Mouse (Mus musculus): Measurements from ENCODE around the gene Zfp354c.

The Zfp354c gene

DNA sequence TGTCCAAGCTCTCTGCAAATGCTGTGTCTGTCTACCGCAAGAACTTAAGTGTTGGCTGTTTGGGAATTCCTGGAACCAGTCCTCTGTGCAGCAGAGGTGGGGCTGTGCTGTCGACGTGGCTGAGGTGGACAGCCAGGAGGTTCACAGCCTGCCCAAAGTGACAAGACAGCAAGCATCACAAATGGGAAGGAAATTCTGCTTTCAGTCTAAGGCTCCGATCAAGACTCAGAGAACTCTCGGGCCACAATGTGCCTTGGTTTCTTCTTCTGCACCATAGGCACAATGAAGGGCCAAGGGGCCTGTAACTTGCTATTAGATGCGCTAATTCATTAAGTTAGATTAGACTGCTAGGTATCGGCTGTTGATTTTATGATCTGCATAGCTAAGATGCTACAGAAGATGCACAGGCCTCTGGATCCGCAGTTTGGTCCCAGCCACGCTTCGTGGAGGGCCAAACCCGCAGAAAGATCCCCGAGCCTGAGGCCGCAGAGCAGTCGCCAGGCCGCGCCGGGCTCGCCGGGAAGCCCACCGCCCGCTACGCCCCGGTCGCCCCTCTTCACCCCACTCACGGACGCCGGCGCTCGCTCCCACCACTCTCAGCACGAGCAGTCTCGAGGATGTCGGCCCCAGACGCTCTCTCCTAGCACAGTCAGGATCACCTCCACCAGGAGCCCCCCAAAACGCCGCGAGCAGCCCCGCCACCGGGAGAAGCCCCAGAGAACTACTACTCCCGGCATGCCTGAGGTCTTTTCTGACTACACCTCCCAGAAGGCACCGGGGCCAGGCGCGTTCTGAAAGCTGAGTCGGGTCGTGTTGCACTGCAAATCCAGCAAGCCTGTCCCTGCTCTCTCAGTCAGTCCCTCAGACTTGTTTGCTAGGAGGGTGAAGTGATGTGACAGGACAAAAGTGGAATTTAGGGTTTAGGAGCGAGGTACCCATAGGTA lies at the start of gene Zfp354c:
Zfp354c (minus strand) TSS at position 715 of the 944 bp plus-strand sequence.
- DNase-seq (ENCODE audit: low read depth, low spot score), result peak; percentile 89

DNA sequence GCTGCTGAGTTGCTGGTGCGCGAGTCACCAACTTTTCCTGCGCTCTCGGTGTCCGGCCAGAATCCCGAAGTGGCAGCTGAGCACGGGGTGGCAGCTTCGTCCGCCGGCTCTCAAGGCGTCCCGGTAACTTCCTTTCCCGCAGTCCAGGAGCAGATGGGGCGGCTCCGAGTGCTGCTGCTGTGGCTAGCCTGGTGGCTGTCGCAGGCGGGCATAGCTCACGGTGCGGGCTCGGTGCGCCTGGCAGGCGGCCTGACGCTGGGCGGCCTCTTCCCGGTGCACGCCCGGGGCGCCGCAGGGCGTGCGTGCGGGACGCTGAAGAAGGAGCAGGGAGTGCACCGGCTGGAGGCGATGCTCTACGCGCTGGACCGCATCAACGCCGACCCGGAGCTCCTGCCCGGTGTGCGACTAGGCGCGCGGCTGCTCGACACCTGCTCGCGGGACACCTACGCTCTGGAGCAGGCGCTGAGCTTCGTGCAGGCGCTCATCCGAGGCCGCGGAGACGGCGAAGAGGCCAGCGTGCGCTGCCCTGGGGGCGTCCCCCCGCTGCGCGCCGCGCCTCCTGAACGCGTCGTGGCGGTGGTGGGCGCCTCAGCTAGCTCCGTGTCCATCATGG lies 23.6 kb upstream of the Zfp354c start:
- no peak for DNase-seq (ENCODE audit: low read depth, low spot score)

- no peak for DNase-seq (ENCODE audit: low read depth, low spot score)
Observed at GRCm38 (mm10) chr11:50850177-50850735, 22.7 kb upstream of the Zfp354c start, which contains the start of gene Grm6. TSS of gene Grm6 (plus strand) at chr11:50850685.

DNA sequence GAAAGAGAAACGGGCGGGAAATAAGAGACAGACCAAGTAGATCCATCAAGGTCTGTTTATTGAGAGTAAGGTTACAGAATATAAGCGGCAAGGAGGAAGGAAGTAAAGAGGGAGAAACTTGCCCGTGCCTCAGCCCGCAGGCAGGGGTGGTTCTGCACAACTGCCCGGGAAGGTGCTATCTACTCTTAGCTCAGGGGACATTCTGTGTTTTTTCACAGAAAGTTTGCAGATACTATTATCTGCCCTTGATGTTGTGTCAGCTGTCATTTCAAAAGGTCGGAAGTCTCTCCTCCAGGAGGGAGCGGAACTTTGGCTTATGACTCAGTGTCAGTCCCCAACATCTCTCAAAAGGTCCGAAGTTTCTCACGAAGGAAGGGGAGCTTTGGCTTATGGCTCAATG lies 21.8 kb upstream of the Zfp354c start:
- DNase-seq (ENCODE audit: low read depth, low spot score), result no peak

GRCm38 (mm10) chr11:50848520-50849137 lies 21.1 kb upstream of the Zfp354c start:
- DNase-seq (ENCODE audit: low read depth, low spot score), result no peak

GRCm38 (mm10) chr11:50847047-50847446 lies 19.5 kb upstream of the Zfp354c start:
- DNase-seq (ENCODE audit: low read depth, low spot score), result no peak

DNA sequence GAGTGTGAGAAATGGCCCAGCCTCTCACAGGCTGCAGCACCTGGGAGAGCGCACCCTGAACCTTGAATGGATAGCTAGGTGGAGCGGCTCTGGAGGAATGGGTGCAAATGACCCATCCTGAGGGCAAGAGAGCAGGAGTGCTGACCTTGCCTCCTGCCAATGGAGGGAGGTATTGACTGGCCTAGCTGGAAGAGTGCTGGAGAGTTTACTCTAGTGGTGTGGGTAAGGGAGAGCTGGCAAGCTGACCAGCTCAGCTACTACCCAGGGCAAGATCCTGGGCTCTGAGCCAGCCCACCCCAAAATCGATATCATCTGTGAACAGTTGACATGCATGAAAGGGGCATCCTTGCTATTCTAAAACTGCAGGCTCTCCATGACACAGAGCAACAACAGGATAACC lies 18.4 kb upstream of the Zfp354c start:
- DNase-seq (ENCODE audit: low read depth, low spot score), result no peak

DNA sequence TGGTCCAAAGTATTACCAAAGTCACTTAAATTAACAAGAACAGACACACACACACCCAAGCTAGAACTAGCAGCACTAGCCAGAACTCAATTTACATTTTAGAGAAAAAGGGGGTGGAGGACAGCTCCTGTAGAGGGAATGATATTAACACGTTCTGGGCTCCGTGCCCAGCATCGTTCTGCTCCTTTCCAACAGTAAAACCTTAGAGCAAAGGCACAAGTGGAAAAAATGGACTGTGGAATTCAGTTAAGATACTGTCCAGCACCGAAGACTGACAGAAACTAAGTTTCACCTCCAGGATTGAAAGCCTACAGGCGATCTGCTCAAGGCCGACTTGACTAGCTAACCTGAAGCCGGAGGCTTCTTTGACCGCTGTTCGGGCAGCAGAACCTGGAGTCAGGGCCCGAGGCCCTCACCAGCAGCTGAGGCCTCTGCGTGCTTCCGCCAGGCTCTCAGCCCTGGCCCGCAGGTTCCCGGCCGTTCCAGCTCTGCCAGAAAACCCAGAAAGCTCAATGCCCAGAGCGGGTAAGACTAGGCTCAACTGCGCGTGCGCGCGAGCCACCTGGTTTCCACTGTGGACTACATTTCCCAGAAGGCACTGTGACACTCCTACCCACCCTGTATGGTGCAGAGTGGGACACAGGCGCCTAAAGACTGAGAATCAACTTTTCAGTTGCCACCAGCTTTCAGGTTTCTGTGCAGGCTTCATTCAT lies 13.7 kb upstream of the Zfp354c start, which contains the start of gene Zfp879:
Zfp879 (minus strand) TSS at position 530 of the 713 bp plus-strand sequence.
- DNase-seq (ENCODE audit: low read depth, low spot score), result peak; percentile 93

- no peak for DNase-seq (ENCODE audit: low read depth, low spot score)
Observed at GRCm38 (mm10) chr11:50835727-50836126, 8.2 kb upstream of the Zfp354c start.

DNA sequence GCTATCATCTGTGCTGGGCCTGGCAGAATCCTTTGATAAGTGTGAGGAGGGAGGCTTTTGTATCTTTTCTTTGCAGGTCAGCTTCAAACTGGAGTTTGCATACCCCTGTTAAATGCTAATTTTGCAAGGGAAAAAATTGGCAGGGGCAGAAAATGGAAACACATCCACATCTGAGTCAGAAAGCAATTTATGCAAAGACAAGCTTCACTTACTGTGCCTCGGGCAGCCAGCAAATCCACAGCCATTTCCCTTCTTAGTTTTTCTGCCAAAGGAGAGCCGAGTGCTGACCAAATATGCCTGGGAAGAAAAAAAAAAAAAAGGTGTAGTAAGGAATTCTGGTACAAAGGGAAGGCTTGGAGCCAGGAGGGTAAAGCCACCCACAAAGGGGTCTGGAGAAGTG lies 1.3 kb downstream of the Zfp354c start:
- DNase-seq (ENCODE audit: low read depth, low spot score), result no peak

DNA sequence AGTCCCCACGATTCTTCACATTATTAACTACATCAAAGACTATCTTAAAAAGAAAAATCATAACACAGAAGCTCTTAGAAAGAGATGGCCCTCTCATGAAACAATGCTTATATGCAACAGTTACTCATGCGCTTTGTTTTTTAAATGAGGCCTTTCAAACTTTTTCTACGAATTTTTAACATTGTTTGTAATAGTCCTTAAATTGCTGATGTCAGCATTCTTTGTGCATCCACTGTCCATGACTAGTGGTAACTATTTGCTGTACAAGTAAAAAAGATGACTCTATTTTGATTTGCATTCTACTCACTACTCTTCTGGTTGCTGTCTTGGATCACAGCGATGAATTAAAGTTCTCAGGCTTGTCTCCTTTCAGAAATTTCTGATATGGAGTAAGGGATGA lies 13.3 kb downstream of the Zfp354c start:
- no peak for DNase-seq (ENCODE audit: low read depth, low spot score)

- no peak for DNase-seq (ENCODE audit: low read depth, low spot score)
Observed at GRCm38 (mm10) chr11:50798836-50799235, 28.7 kb downstream of the Zfp354c start.

DNA sequence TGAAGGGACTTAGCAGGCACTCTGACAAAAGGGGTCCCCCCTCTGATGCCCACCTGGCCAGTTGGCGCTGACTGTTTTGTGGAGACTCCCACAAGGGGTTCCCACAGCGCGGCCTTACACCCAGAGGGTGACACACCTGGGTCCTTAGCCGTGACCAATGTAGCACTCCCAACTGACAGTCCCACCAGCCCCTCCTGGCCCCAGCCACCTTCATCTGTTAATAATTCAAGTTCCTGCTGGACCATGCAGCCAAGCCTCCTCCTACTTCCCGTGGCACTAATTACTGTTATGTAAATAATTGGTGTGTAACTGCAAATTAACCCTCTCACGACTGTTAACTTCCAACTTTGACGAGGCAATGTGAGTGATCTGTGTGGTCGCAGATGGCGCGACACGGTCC lies 29.9 kb downstream of the Zfp354c start:
- no peak for DNase-seq (ENCODE audit: low read depth, low spot score)

DNA sequence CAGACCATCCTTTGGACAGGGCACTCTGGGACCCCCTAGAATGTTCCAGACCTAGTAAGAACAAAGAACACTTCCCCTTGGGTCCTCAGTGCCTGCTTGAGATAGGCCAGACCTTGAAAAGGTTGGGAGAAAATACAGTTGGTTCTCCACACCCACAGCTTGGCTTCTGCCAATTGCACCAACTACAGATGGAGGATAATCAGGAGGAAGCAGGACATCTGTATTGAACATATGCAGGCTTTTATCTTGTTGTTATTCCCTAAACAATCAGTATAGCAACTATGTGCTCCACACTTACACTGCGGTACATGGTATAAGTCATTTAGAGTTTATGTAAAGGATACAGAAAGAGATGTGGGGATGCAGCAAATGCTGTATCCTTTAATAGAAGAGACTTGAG lies 56.5 kb downstream of the Zfp354c start:
- DNase-seq (ENCODE audit: low read depth, low spot score), result no peak

- DNase-seq (ENCODE audit: low read depth, low spot score), result peak; percentile 93
Observed at GRCm38 (mm10) chr11:50768995-50769749, 58.4 kb downstream of the Zfp354c start.

GRCm38 (mm10) chr11:50767039-50767438 lies 60.5 kb downstream of the Zfp354c start:
- peak; percentile 61 for DNase-seq (ENCODE audit: low read depth, low spot score)

DNA sequence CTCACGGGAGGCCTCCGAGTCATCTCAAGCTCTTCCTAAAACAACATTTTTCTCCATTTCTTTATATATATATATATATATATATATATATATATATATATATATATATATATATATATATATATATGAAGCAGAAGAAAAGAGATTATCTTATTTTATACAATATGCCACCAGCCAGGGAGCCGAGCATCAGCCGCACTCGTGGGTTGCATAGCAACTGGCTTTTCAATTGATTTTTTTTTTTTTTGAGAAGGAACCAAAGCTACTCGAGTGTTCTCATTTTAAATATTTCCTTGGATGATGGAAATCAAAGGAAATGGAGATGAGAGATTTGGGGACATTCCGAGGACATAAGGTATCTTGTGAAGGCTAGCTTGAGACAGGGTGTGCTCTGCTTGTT lies 61.1 kb downstream of the Zfp354c start:
- no peak for DNase-seq (ENCODE audit: low read depth, low spot score)

All from R1 (cell line).